Mouse (Mus musculus) adrenal gland, postnatal 4 days (tissue): ENCODE data around the gene Adcy2. TPM values are rescaled to one million over a fixed set of nuclear protein-coding genes. Genes with fewer than 3 reads are reported as not detected.

ENCODE experiments used
- DNase-seq, 2 experiments: peaks; one replicate each; pipeline ENCODE4 v3.0.0; 2021 to 2022; ENCODE audit warnings: low spot score in 2 of 2, mixed read lengths in 2 of 2
- total RNA-seq, 2 experiments: library from RNA; stranded (reverse); gene quantifications; 2 replicates each; pipeline ENCODE4 v1.2.3; 2021

Adcy2 gene
- total RNA-seq, 2 experiments from 2014 or later = 3.2 to 3.3 TPM

DNA sequence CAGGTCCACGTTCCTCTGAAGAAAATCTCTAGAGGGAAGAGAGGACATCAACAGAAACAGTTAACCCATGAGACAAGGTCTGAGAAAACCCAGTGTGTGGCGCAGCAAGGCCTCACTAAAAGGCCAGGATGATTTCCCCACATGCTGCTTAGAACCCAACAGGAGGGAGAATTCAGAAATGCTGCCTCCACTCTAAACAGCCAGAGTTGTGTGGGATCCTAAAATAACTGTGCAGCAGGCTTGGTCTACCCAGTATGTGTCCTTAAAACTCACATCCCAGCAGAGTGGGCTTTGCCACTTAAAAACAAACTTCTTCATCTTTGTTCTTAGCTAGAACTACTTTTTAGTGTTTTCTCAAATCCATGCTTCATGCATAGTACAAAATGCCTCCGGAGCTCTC lies 26.2 kb downstream of the Adcy2 start:
- DNase-seq = no peak

DNA sequence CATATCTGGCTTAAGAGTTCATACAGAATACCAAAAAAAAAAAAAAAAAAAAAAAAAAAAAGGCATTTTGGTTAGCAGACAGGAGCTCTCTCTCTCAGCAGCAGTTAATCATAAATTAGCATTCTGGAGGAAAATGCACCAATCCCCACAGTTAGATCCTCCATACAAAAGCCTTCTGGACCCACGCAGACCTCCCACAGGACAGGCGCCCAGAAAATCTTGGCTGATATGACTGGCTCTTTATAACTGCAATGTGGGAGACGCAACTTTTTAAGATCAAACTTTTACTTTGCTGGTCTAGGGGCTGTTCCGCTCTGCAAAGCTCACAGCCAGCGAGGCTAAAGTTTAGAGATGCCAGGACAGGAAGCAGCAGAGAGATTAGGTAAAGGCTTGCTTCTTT lies 37.8 kb downstream of the Adcy2 start:
- no peak for DNase-seq

DNA sequence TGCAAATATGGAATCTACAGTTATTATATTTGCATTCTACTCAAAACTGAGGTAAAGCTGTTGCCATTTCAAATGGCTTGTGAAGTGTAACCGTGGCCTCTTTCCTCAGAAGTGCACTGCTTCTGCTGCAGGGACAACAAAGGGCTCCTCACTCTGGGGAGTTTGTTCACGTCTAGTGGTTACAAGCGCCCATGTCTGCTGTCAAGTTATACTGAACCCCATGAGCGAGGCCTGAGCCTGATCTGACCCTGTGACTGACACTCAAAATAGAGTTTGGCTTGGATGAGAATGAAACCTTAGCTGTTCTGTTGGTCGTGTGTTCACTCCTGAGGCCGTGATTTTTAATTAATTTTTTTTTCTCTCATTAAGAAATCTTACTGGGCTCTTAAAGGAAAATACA lies 38.8 kb downstream of the Adcy2 start:
- DNase-seq = no peak

DNA sequence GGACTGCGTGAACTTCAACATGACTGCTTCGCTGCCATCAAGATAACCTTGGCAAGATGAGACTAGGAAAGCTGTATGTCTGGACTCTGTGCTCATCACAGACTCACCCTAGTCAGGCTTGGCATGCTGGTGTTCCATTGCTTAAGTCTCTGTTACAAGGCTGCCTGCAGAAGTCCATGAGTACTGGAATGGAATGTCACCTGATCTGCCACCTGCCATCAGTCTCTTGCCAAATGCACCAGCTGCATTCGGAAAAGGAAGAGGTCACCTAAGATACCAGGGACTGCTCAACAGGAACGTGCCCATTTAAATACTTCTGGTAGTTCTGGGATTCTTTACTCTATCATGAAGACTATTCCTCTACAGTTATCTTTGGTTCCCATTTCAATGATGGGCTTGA lies 39.9 kb downstream of the Adcy2 start:
- no peak for DNase-seq

DNA sequence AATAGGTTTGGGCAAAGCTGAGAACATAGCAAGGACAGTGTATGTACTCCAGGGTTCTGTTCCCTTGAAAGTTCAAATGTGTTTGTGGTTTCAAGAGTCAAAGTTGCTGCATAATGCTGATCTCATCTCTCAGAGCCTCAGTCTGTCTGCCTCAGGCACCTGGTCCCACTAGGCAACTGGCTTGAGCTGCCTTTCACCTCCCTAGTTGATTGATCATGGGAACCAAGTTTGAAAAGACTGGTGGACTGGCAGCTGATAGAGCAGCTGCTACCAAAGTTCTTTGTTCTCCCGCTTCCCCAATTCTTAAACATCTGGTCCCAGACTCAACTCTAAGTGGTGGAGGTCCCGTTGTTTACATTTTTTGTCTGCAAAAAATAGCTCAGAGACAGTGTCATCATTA lies 56.6 kb downstream of the Adcy2 start:
- DNase-seq = no peak

DNA sequence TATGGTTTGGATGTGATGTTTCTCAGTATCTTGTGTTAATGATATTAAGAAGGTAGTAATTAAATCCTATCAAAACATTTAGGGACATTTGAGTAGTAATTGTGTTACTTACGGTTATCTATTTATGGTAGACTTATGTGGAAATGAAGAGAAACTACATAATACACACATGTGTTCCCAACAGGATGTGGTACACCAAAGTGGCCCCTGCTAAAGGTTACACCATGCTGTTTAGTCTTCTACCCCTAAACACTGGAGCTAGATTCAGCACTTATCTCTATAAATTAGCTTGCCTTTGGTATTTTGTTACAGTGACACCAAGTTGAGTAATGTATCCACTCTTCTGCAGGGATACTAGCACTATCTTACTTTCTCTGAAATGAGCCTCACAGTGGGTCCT lies 57.9 kb downstream of the Adcy2 start:
- DNase-seq = no peak

DNA sequence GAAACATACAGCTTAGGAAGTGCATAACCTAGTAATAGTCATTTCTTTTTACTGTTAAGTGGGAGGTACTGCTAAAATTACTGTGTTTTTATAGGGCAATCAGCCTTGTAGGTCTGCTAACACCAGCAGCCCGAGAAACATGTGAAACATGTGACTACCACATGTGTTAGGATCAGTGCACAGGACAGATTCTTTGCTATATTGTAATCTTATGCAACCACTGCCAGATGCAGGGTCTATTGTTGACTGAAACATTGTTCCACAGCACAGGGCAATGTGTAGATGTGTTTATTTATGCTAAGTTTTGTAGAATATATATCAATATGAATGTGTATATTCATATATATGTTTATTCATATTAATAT lies 67.1 kb downstream of the Adcy2 start:
- no peak for DNase-seq

DNA sequence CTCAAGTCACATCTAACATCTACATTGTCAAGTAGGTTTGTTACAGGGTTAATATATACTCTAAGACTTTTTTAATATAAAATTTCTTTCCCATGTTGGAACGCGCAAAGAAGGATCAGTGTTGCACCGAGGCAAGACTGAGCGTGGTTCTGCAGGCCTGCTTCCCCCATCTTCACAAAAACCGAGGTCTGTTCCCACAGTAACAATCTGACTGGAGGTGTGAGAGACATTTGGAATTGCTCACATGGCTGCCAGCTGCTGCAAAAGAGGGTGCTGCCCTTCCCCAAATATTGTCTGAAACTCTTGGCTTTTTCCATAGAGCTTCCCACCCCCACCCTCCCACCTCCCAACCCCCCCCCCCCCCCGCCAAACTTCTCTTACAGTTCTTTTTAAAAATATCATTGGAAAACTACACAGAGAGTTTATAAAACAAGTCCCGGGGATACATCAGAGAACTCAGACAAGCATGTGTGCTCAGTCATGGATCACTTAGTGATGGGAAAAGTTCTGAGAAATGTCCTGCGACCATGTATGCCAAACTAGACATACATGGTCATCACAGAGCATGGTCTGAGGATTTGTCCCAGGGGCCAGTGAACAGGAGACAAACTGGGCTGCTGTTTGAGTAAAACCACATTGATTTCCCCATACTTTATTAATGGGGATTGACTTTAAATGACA lies 67.6 kb downstream of the Adcy2 start:
- no peak for DNase-seq

DNA sequence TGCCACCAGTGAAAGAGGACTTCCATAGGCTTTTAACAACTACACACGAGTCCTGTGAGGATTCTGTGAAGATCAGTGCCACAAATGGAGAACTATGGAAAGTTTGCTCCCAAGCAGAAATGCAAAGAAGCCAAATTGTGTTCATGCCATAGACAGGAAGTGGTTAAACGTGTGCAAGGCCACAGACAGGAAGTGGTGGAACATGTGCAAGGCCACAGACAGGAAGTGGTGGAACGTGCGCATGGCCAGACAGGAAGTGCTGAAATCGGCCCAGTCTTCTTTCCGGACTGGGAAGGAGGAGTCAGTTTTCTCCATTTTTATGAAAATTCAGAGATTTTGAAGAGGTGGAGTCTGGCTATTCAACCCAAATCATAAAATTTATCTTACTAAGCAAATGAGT lies 70.9 kb downstream of the Adcy2 start:
- DNase-seq = no peak

DNA sequence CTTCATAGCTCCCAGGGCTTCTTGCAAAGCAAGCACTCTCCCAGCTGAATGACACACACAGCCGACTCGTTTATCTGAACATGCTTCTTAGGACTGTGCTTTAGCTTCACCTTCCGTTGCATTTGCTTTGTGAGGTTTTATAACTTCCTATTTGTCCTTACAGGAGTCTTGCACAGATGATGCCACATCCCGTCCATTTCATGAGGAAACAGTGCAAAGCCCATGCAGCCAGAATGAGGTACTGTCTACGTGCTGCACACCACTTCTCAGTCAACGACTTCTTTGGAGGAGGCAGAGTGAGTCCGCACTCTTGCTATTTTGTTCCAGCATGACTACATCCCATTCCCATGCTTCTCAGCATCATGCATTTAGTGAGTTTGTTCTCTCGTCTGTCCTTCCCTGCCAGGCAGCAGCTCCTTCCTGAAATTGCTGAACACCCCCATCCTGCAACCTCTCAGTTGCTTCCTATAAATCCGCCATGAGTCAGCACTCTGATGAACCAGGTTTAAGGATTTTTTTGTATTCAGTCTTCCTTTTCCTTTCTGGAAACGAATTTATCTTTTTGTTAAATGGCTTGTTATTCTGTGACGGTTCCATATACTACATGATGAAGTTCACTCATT lies 85.6 kb downstream of the Adcy2 start:
- no peak for DNase-seq

DNA sequence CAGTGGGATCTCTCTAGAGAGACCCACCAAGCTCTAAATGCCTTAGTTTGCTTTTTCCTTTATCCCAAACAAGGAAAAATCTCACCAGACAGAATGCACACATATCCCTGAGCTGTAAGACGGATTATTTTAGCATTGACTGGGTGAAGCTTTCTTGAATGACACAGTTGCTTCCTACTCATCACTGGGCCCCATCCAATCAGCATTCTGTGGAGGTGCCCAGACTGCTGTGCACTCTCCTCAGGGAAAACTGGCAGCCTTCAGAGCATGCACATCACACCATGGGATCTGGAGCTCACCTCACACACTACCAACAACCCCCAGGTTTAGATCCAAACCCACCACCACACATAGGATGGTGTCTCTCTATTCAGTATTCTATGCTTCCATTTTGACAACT lies 92.7 kb downstream of the Adcy2 start:
- no peak for DNase-seq

DNA sequence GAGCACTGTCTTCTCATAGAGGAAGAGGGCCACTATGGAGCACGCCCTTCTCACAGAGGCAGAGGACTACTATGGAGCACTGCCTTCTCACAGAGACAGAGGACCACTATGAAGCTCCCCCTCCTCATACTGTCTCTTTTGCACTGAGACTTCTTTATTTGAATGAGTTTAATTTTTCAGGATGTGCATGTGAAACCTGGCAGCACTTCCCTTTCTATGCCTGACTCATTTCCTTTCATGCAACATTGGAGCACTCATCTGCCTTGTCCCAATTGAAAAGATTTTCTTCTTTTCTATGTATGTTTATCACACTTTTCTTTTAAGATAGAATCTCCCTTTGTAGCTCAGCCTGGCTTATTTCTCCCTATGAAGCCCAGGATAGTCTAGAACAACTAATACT lies 96.6 kb downstream of the Adcy2 start:
- DNase-seq = no peak

DNA sequence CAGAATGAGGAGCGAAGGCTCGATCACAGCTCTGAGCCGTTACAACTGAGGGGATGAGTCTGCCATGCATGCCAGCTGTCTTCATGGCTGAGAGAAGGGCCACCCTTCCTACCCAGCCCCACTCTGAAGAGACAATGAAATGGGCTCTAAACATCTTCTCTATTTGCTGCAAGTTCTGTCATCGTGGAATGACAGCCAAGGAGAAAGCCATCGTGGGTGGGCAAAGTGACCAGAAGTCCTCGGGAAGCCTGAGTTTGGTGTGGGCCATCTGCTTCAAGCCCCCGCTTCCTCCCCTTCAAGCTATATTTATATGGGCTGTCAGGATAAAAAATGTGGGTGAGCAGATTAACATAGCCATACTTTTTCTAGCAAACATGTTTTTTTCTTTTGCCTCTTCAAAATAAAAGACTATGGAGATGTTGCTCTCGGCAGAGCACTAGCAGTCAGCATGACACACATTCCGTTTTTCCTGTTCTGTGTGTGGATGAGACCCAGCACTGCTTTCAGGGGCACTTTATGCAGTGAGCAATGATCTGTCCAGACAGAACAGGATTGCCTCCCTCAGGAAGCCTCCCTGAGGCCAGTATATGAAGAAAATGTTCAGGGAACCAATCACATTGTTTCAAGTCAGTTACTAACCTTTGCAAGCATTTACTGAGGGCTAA lies 109.3 kb downstream of the Adcy2 start:
- DNase-seq = no peak

DNA sequence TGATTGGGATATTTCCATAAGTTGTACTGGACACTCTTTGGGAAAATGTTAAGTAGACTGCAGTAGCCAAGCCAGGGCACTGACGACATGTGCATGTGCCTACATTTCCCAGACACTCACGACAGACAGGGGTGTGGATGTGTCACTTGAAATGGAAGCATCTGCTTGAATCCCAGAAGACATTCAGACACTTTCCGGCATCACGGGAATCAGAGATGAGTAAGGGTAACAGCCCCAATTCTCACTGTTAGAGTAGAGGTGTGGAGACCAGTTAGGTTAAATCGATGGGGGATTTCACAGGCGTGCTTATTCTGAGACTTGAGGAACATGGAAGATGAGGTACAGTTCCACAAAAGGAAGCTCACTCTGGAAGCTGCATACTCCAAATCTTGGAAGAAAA lies 130.6 kb downstream of the Adcy2 start:
- no peak for DNase-seq

DNA sequence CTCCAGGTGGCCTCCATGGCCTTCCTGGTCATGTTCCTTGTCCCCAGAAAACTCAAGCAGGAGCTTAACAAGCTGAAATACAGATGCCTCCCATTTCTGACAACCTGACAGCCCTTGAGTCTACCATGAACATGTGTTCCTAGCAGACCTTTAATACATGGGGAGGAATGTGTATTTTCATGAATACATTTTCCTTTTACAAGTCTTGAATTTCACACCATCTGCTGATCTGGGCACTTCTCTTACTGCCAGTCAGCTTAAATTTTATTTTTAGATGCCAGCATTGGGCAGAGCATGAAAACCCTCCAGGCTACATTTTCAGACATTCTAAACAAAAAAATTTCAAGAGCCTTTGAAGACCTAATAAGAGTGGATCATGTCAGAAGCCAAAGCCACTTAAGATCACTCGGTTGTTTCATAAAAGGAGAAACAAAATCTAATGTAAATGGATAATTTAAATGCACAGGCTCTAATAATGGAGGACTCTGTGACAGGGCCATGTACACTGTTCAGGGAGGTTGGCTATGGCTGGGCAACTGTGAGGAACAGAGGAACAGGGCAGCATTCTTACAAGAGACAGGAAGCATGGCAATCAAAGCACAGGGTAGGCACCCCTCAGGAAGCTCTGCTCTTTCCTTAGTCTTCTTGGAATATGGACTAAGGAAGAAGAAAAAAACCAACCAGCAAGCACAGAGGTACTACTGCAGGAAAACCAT lies 131.2 kb downstream of the Adcy2 start:
- DNase-seq = no peak

DNA sequence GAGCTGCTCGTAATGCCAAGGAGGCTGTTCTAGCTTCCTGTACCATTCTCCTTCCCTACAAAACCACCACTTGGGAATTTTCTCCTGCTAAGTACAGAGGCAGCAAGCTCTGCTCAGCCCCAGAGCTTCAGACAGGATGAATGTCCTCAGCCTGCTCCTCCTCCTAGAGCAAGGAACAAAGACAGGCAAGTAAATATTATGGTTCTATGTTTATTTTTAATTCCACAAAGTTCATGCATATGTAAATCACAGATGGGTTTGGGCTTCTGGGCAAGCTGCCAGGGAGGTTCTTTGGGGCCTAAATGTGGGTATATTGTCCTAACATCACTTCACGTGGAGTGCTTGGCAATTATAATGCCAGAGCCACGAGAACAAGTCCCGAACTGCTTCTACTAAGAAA lies 139.3 kb downstream of the Adcy2 start:
- DNase-seq = no peak

DNA sequence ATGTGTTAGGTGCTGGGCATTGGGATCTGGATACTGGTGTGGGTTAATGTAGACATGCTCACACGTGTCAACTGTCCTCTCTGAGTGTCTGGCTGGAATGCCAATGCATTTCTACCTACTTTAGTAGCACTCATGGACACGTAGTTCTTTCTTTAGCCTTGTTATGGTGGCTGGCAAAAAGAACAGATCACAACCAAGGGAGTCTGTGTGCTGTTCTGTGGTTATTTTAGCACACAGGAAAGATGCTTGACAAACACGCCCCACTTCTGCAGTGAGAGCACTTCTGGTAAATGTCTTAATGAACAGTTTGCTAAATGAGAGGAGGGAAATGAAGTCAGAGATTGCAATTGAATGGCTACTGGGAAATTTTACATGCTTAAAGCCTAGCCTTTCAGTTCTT lies 151.1 kb downstream of the Adcy2 start:
- DNase-seq = no peak

DNA sequence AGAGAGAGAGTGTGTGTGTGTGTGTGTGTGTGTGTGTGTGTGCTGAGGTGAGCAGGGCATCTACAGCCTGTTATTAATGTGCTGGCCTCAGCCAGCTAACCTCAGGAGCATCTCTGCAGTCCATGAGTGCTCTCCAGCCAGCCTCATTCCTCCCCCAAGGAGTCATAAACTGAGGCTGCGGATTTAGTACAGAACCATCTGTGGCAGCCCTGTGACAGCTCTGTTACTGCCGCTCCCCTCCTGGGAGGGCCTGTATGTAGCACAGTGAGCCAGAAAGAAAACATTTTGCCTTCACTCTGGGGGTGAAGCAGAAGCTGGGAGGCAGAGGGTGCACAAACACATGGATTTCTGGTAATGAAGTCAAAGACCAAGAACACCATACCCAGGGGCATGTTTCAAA lies 159.8 kb downstream of the Adcy2 start:
- no peak for DNase-seq

DNA sequence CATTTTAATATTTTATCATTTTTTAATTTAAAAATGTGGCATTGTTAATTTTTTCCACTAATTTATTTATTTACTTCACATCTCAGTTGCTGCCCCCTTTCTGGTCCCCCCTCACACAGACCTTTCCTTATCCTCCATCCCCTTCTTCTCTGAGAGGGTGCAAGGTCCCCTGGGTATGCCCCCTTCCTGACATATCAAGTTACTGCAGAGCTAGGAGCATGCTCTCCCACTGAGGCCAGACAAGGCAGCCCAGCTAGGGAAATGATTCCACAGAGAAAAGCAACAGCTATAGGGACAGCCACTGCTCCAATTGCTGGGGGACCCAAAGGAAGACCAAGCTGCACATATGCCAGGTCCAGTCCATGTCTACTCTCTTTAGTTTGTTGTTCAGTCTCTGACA lies 163.2 kb downstream of the Adcy2 start:
- DNase-seq = no peak

DNA sequence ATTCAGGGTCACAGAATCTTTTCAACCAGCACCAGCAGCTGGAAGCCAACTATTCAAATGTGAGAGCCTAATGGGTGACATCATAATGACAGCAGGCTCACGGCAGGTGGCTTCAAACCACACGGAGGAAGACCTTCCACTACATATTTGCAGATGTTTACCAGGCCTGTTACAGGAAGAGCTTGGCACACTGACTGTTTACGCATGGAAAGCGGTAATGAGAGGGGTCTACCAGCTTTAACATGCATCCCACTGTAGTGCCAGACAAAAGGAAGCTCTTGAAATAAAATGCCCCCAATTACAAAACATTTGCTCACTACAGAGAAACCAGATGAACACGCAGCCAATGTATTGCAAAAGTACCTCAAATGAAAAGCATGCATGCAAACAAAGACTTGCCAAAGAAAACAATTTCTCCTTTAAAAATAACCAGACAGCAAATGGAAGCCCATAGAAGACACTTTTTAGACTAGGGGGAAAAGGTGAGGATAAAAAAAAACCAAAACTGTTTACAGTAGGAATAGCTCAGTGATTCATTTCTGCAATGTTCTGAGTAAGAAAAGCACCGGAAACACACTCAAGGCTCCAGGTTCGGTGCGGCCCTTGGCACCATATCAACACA lies 163.8 kb downstream of the Adcy2 start:
- no peak for DNase-seq

DNA sequence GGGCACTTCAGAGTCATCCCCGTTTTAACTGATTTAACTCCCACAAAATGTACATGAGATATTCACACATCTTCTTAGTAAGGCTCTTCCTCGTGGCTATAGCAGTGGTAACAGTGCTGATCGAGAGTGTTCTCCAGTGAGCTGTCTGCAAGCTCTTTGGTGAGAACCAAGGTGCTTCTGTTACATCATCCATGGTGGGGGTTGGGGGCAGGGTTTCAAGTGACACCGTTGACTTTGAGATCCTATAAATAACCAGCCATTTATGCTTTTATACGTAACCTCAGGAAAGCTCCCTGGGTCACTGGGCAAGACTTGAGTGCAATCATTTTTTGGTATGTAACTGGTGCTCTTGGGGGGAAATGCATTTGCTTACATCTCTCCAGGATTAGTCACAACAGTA lies 167.2 kb downstream of the Adcy2 start:
- no peak for DNase-seq
